Mouse (Mus musculus) spleen, adult 2 months (tissue): ENCODE measurements at regions not wholly inside any gene's neighbourhood (a gene's known extent, or its start where the extent isn't known, plus 50 kb on each side); places are given as distances from the start of the nearest gene placed in this dataset.

Experiments used
- DNase-seq, 2 experiments: peaks; one replicate each; pipeline versions ENCODE4 v3.0.0 to v3.0.0-alpha.2; 2012 to 2021; ENCODE audit warnings: low spot score in 2 of 2, low read depth in 1 of 2
- H3K27ac ChIP-seq: fragments of 200-500 bp; 2 replicates; pipeline ENCODE4 v1.5.1; 2012; ENCODE audit warnings: low read length, inconsistent platforms; ENCODE audit not compliant: insufficient read depth
- H3K27me3 ChIP-seq: fragments of 200-500 bp; 2 replicates; pipeline ENCODE4 v1.6.1; 2012; ENCODE audit warnings: mild to moderate bottlenecking, moderate library complexity, low read length, inconsistent platforms; ENCODE audit not compliant: control insufficient read depth, insufficient read depth
- H3K36me3 ChIP-seq: fragments of 200-500 bp; 2 replicates; pipeline ENCODE4 v1.6.1; 2012; ENCODE audit warnings: mild to moderate bottlenecking, low read length, inconsistent platforms; ENCODE audit not compliant: control insufficient read depth, insufficient read depth
- H3K4me1 ChIP-seq: fragments of 200-500 bp; 2 replicates; pipeline ENCODE4 v1.6.1; 2011; ENCODE audit warnings: inconsistent platforms; ENCODE audit not compliant: control insufficient read depth, insufficient read depth, insufficient read length
- H3K4me3 ChIP-seq: fragments of 200-500 bp; 2 replicates; pipeline ENCODE4 v1.5.1; 2011; ENCODE audit warnings: mild to moderate bottlenecking, inconsistent platforms; ENCODE audit not compliant: insufficient read depth, insufficient read length; ENCODE audit errors: extremely low read depth
- CTCF ChIP-seq: fragments of 200-500 bp; IDR thresholded peaks from 2 replicates; pipeline ENCODE4 v1.5.1; 2011; ENCODE audit warnings: mild to moderate bottlenecking, inconsistent platforms; ENCODE audit not compliant: insufficient read depth, insufficient read length, insufficient replicate concordance; ENCODE audit errors: extremely low read depth
- POLR2A ChIP-seq: fragments of 200-500 bp; IDR thresholded peaks from 2 replicates; pipeline ENCODE4 v1.6.1; 2011; ENCODE audit warnings: low read depth, low read length, inconsistent platforms
- WGBS: fragments of 180-500 bp; shearing (Covaris S2); methylation state at CpG from one replicate; pipeline ENCODE4 v1.1.7; 2018; 5-methylcytosine and 5-hydroxymethylcytosine counted together

- no peaks in the 10 kb centered on the region for H3K36me3 ChIP-seq
- no peak overlapping the region for H3K27ac ChIP-seq
- no peak for TF ChIP-seq CTCF
- no peak for TF ChIP-seq POLR2A
- no peak for DNase-seq
- H3K4me3 ChIP-seq: no peak overlapping the region
- H3K27me3 ChIP-seq: no peaks in the 10 kb centered on the region
- H3K4me1 ChIP-seq: no peaks in the 10 kb centered on the region
- 57% methylated on average over 5 of the region's 5 CpGs for WGBS
Observed at GRCm38 (mm10) chr13:31207709-31208108, 233.7 kb downstream of the Gm5447 start.

- no peak for DNase-seq
Observed at GRCm38 (mm10) chr13:31223016-31223415, 249.0 kb downstream of the Gm5447 start.

GRCm38 (mm10) chr13:31240546-31240945 lies 266.5 kb downstream of the Gm5447 start:
- Histone ChIP-seq H3K4me1 (no peaks in the 10 kb centered on the region), H3K27me3 (no peaks in the 10 kb centered on the region), H3K27ac (no peak overlapping the region), H3K4me3 (no peak overlapping the region), H3K36me3 (no peaks in the 10 kb centered on the region)
- WGBS: 92% methylated on average over 6 of the region's 6 CpGs
- DNase-seq: no peak
- TF ChIP-seq POLR2A (no peak), CTCF (no peak)

More at GRCm38 (mm10) chr13:31223016-31223415, 249.0 kb downstream of the Gm5447 start:
- Histone ChIP-seq H3K36me3 (no peaks in the 10 kb centered on the region), H3K4me3 (no peak overlapping the region), H3K27ac (no peak overlapping the region), H3K27me3 (no peaks in the 10 kb centered on the region), H3K4me1 (no peaks in the 10 kb centered on the region)
- 84% methylated on average over 2 of the region's 2 CpGs for WGBS
- TF ChIP-seq POLR2A (no peak), CTCF (no peak)

- H3K4me1 ChIP-seq: no peaks in the 10 kb centered on the region
- 92% methylated on average over 3 of the region's 3 CpGs for WGBS
- no peak for DNase-seq
- no peak overlapping the region for H3K27ac ChIP-seq
- TF ChIP-seq POLR2A (no peak), CTCF (no peak)
- H3K27me3 ChIP-seq: no peaks in the 10 kb centered on the region
- H3K36me3 ChIP-seq: no peaks in the 10 kb centered on the region
- no peak overlapping the region for H3K4me3 ChIP-seq
Observed at GRCm38 (mm10) chr13:31248996-31249395, 275.0 kb downstream of the Gm5447 start.

- no peaks in the 10 kb centered on the region for H3K27me3 ChIP-seq
- 75% methylated on average over 5 of the region's 5 CpGs for WGBS
- no peak overlapping the region for H3K27ac ChIP-seq
- no peaks in the 10 kb centered on the region for H3K4me1 ChIP-seq
- DNase-seq: no peak
- TF ChIP-seq POLR2A (no peak), CTCF (no peak)
- H3K36me3 ChIP-seq: no peaks in the 10 kb centered on the region
- no peak overlapping the region for H3K4me3 ChIP-seq
Observed at GRCm38 (mm10) chr13:31249525-31249924, 275.5 kb downstream of the Gm5447 start.

GRCm38 (mm10) chr13:31254016-31254415 lies 280.0 kb downstream of the Gm5447 start:
- Histone ChIP-seq H3K4me3 (no peak overlapping the region), H3K4me1 (no peaks in the 10 kb centered on the region), H3K27ac (no peak overlapping the region), H3K27me3 (no peaks in the 10 kb centered on the region), H3K36me3 (no peaks in the 10 kb centered on the region)
- TF ChIP-seq POLR2A: no peak
- no peak for TF ChIP-seq CTCF
- WGBS: 82% methylated on average over 4 of the region's 4 CpGs
- no peak for DNase-seq

GRCm38 (mm10) chr13:31254744-31255143 lies 280.7 kb downstream of the Gm5447 start:
- Histone ChIP-seq H3K27me3 (no peaks in the 10 kb centered on the region), H3K4me3 (no peak overlapping the region), H3K36me3 (no peaks in the 10 kb centered on the region), H3K27ac (no peak overlapping the region), H3K4me1 (no peaks in the 10 kb centered on the region)
- TF ChIP-seq CTCF: no peak
- no peak for TF ChIP-seq POLR2A
- DNase-seq: no peak
- WGBS: 88% methylated on average over 3 of the region's 3 CpGs
